Mouse (Mus musculus): Measurements from ENCODE around the gene Numb. TPM values are rescaled to one million over a fixed set of nuclear protein-coding genes. Genes with fewer than 3 reads are reported as not detected.
"Not testable (repeated sequence)": the region's sequence is repeated elsewhere in the genome, so short reads cannot be mapped to it uniquely, and the experiment has no call there.

Gene Numb
- total RNA-seq, 2 experiments from 2014 or later = 34.5 to 37.1 TPM

GRCm38 (mm10) chr12:83922724-83923485, 1.2 kb upstream of the Numb start:
- no peak for DNase-seq

DNA sequence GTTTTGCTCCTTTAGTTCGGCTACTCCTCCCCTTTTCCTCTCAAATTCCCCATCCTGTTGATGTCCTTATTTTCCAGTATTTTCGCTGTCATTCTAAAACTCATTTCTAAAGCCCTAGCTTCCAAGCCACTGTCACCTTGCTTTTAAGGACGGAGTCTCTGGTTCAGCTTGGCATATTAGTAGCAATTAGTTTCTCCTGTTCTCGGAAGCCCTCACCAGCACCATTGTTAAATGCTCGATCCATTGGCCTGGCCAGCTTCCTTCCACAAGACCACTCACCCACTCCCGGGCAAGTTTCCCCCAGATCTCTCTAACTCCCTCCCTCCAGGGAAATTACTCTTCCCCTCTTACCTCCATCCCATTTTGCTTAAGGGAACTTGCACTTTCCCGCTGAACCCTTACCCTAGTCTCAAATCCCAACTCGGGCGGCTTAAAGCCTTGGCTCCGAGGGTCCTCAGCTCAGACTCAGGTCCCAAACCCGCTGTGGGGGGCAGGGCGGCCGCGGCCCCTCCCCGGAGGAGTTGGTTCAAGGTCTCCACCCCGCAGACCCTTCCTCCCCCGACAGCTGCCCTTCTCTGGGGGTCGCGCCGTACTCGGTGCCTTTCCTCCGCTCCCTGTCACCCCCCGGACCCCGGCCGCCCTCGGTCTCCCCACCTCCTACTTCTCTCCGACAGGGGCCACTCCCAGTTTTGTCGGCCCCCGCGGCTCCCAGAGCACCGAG, 853 bp downstream of the Numb start:
- DNase-seq = peak; percentile 37

- DNase-seq = peak; percentile 61
These were observed 4.8 kb downstream of the Numb start for GRCm38 (mm10) chr12:83916884-83917283.

DNA sequence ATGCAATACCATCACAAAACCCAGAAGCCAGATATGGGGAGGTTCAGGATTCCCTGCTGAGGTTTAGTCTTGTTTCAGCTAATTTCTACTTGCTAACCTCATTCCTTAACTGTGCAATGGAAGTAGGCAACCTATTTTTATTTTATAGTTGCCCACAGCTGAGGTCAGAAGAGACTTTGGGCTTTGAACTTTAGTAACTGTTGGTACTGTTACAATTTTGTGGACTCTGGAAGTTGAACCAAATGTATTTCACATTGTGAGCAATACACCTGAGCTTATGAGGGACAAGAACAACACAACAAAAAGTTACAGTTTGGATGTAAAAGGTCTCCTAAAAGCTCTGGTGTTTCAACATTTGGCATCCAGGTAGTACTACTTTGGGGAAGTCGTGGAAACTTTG, 6.9 kb downstream of the Numb start:
- no peak for DNase-seq

GRCm38 (mm10) chr12:83914202-83914740, 7.5 kb downstream of the Numb start:
- no peak for DNase-seq

GRCm38 (mm10) chr12:83910451-83910850, 11.3 kb downstream of the Numb start:
- DNase-seq = no peak

GRCm38 (mm10) chr12:83892926-83893325, 28.8 kb downstream of the Numb start:
- DNase-seq = no peak

DNA sequence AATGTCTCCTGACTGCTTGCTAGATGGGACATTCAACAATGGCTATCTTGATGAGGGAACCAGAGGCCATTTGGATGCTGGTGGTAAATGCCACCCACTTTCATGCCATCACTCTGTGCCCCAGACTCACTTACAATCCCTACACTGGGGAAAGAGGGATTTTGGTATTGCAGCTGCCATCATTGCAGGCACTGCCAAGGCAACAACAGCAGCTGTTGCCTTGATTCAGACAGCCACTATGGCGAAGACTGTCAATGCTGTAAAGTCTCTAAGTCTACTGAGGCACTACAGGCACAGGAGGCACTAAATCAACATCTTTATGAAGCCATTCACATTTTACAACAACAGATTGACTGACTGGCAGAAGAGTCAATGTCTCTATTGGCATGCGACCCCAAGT, 30.5 kb downstream of the Numb start:
- DNase-seq = no peak

DNA sequence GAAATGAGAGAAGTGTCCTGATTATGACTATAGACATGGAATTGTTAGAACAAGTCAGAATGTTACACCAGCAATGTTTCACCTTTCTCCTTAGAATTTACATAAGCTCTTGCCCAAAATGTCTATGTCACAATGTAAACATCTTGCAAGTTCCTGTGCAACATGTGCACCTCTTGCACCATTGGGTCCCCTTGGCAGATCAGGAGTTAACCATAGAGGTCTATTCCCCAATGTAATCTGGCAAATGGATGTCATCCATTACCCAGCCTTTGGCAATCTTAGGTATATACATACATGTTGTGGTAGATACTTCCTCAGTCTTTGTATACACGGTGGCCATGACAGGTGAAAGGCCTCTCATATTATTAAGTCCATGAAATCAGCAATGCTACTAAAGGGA, 32.6 kb downstream of the Numb start:
- DNase-seq = no peak

GRCm38 (mm10) chr12:83885516-83886285, 36.0 kb downstream of the Numb start:
- no peak for DNase-seq

DNA sequence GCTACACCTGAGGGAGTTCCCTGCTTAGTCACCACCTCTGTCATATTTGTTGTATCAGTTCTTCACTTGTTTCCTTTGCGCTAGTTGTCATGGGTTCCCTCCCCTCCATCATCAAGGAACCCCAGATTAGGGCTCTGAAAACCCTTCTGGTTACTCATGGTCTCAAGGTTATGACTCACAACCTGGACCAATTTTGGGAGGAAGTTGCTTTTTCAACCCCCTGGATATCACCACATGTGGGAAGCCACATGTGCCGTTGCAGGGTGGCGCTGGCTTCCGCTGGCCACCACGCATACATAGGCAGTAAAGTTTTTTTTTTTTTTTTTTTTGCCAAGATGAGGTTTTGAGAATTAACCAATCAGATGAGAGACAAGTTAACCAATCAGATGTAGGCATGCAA, 36.7 kb downstream of the Numb start:
- DNase-seq = not testable (repeated sequence)

DNA sequence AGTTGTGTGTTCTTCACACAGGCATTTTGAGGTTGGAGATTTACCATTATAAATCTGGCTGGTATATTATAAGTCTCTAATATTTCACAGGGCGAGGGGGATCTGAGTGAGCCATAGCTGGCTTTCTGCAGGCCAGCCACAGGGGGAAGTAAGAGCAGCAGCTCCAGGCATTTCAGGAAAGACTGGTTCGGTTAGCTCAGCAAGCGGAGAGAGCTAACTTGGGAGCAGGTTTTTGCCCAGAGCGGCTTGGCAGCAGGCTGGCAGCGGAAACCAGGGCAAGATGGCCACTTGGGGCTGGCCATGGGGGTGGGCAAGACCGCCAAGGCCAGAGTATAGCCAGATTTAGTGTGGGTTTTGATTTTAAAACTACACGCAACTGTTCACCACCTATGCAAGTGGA, 39.2 kb downstream of the Numb start:
- no peak for DNase-seq

DNA sequence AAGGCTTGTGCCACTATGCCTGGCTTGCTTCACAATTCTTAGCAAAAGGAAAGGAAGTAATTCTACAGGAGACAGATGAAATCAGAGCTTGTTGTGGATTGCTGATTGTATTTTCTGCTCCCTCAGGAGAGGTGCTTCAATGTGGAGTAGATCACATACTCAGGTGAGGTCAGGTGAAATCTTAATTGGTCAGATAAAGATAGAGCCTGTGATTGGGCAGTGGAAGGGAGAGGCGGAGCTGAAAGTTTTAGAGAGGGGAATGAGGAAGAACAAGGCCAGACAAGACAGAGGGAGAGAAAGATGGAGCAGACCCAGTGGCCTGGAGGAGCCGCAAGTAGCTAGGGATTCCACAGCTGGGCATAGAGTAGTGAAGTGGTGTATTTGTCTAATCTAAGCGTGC, 39.6 kb downstream of the Numb start:
- DNase-seq = no peak

DNA sequence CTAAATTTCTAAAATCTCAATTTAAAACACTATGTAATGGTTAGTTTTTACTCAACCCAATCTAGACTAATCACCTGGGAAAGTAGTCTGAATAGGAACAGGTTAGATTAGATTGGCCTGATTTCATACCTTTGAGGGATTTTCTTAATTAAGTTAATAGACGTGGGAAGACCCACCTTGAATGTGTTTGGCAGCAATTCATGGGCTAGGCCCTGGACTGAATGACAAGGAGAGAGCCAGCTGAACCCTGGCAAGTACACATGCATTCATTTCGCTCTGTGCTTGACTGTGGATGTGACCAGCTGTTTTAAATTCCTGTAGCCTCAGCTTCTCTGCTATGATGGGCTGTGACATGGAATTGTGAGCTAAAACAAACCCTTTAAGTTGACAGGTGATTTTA, 40.8 kb downstream of the Numb start:
- DNase-seq = no peak

DNA sequence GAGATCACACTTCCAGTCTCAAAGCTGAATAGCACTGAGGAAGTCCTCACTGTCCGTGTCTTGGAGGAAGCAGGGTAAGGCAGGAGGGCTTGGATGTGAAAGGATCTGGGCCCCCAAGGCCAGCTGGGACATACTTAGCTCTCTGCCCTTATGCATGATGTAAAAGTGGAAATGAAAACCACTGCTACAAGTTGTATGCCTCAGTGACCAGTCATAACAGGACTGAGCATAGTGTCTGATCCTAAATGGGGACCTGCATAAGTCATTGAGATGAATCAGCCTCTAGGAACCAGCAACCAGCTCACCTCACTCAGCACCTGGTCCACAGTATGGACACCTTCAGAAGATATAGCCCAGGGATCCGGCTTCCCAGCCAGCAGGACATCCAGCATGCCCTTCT, 46.6 kb downstream of the Numb start:
- DNase-seq = no peak

DNA sequence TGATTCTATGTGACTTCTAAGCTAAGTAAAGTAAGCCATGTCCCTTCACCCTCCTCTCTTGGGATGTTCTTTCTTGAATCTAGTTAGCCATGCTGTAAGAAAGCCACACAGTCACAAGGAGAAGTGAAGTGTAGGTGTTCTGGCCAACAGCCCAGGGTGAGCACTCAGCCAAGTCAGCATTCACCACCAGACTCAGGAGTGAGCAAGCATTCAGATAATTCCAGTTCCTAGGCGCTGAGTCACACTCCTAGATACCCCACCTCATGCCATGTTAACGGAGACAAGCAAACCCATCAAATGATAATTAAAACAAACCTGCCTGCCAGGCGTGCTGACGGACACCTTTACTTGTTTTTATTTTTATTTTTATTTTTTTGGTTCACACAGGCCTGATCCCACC, 47.1 kb downstream of the Numb start:
- peak; percentile 39 for DNase-seq

DNA sequence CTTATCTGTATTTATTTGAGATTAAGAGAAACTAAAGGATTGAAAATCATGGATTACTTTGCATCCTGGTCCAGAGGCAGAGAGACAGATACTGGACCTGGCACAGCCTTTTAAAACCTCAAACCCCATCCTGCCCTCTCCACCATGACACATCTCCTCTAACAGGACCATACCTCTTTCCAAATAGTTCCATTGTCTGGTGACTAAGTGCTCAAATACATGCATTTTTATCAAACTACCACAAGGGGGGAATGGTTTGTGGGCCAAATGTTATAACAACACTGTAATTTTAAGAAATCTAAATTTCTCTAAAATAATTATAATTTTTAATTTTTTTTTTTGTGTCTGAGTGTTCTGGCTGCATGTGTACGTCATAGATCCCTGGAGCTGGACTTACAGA, 57.2 kb downstream of the Numb start:
- DNase-seq = no peak

GRCm38 (mm10) chr12:83861880-83862279, 59.9 kb downstream of the Numb start:
- DNase-seq = no peak

DNA sequence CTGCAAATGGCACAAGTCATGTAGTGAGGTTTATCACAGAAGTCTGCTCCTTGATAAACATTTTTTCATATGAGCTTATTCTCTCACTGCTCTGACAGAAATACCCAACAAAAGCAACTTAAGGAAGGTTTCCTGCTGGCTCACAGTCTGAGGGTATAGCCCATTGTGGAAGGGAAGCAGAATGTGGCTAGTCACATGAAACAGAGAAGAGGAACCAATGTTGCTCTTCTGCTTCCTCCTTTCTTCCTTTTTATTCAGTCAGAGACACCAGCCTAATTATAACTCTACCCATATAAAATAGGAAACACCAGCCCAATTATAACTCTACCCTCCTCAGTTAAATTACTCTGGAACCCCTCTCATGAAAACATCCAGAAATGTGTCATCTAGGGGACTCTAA, 61.0 kb downstream of the Numb start:
- DNase-seq = no peak

- DNase-seq = no peak
These were observed 63.7 kb downstream of the Numb start for GRCm38 (mm10) chr12:83858052-83858451.

DNA sequence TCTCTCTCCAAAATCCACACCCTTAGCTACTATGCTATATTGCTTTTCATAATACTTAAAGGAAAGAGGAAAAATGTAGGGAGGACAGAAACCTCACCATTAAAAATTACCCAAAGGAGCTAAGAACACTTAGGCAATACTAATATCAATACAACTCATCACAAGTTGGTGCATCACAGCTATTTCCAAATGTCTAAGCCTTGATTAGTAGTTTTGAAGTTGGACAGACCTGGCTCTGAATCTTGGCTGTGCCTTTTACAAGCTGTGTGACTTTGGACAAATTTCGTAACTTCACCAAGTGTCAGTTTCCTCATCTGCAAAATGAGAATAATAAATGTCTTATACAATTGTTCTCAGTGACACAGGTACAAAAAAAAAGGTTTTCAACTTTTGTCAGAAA, 66.5 kb downstream of the Numb start:
- no peak for DNase-seq

DNA sequence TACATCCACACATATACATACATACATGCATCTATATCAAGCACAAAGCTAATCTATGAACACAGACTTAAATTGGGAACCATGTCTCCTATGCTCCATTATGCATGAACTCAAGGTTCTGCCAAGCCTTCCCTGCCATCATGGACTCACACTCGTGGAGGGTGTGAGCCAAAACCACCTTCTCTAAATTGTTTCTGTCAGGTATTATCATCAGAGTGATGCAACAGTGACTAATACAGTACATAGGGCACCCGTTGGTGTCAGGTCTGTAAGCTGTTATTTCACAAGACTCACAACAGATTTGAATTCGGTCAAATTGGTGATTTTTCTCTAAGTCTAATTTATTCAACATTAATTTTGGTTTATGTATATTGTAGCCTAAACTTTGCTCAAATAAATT, 67.5 kb downstream of the Numb start:
- no peak for DNase-seq
